Mouse (Mus musculus) B cell, adult 67 days (primary cell): ENCODE results near the gene Dmrtc1c1. TPM values are rescaled to one million over a fixed set of nuclear protein-coding genes. Genes with fewer than 3 reads are reported as not detected.

Experiments used
- total RNA-seq, 2 experiments: library from RNA; stranded (reverse); gene quantifications; 4 replicates each; pipeline ENCODE4 v1.2.4; 2023

The Dmrtc1c1 gene
- not detected for total RNA-seq

GRCm38 (mm10) chrX:102802663-102803062 lies at the start of gene Dmrtc1c1:
Gene Dmrtc1c1, plus strand, starts transcription at chrX:102802963.

DNA sequence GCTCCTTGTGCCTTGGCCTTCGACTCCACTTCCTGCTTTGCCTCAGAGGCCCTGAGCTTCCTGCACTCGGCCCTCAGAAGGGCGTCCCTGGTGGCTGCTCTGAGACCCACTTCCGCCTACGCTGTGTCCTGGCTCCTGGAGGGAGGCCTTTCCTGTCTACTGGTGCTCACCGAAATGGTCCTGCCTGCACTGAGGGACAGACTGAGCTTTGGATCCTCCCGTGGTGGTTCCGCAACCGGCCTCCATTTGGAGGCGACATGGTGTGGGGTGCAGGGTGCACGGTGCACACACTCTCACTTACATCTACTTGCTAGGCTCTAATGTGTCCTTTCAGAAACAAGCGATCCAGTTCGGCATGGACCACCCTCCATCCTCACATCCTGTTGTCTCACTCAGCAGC lies 51.8 kb downstream of the Dmrtc1c1 start, which contains the start of gene Dmrtc1c2:
Gene Dmrtc1c2 (minus strand): TSS at position 101 of the 400 bp plus-strand sequence.

Other genes with a start within 250 kb of the Dmrtc1c1 start
- gene Phka1, start 158.7 kb upstream of the Dmrtc1c1 start, total RNA-seq: 10 to 100 TPM; 19.2 to 23.7 TPM
- not detected for gene Gm3880, start 116.0 kb upstream of the Dmrtc1c1 start, total RNA-seq
- not detected for gene Gm9112, start 95.3 kb upstream of the Dmrtc1c1 start, total RNA-seq
- not detected for gene Dmrtc1b, start 95.1 kb upstream of the Dmrtc1c1 start, total RNA-seq
- not detected for gene Dmrtc1c2, start 51.7 kb downstream of the Dmrtc1c1 start, total RNA-seq
- not detected for gene 1700031F05Rik, start 65.0 kb downstream of the Dmrtc1c1 start, total RNA-seq
- not detected for gene Dmrtc1a, start 105.7 kb downstream of the Dmrtc1c1 start, total RNA-seq
- gene 1700011M02Rik, start 105.9 kb downstream of the Dmrtc1c1 start, total RNA-seq: not detected
- not detected for gene 1700018G05Rik, start 125.4 kb downstream of the Dmrtc1c1 start, total RNA-seq